Mouse (Mus musculus) retina, adult 2 months (tissue): Measurements from ENCODE around the gene Cadm1.

ENCODE experiments used
- DNase-seq: peaks from one replicate; pipeline ENCODE4 v3.0.0-alpha.2; 2012; ENCODE audit warnings: low read depth, low spot score

The Cadm1 gene

GRCm38 (mm10) chr9:47548916-47549315 is 18.9 kb downstream of the Cadm1 start:
- no peak for DNase-seq

- DNase-seq, result no peak
Observed at GRCm38 (mm10) chr9:47552960-47553575, 23.1 kb downstream of the Cadm1 start.

GRCm38 (mm10) chr9:47560726-47561125 is 30.8 kb downstream of the Cadm1 start:
- DNase-seq, result no peak

GRCm38 (mm10) chr9:47561596-47561995 is 31.6 kb downstream of the Cadm1 start:
- no peak for DNase-seq

GRCm38 (mm10) chr9:47565088-47565487 is 35.1 kb downstream of the Cadm1 start:
- DNase-seq, result peak; percentile 53

GRCm38 (mm10) chr9:47567873-47568272 is 37.9 kb downstream of the Cadm1 start:
- no peak for DNase-seq

- DNase-seq, result no peak
Observed at GRCm38 (mm10) chr9:47570184-47570583, 40.2 kb downstream of the Cadm1 start.

GRCm38 (mm10) chr9:47571461-47571860 is 41.5 kb downstream of the Cadm1 start:
- DNase-seq, result no peak

GRCm38 (mm10) chr9:47572132-47572531 is 42.2 kb downstream of the Cadm1 start:
- no peak for DNase-seq

GRCm38 (mm10) chr9:47573456-47573855 is 43.5 kb downstream of the Cadm1 start:
- DNase-seq, result no peak

GRCm38 (mm10) chr9:47574710-47575414 is 44.9 kb downstream of the Cadm1 start:
- no peak for DNase-seq

GRCm38 (mm10) chr9:47575764-47576163 is 45.8 kb downstream of the Cadm1 start:
- DNase-seq, result no peak

- no peak for DNase-seq
Observed at GRCm38 (mm10) chr9:47579464-47579863, 49.5 kb downstream of the Cadm1 start.

GRCm38 (mm10) chr9:47581576-47582365 is 51.8 kb downstream of the Cadm1 start:
- no peak for DNase-seq

GRCm38 (mm10) chr9:47583241-47583640 is 53.3 kb downstream of the Cadm1 start:
- DNase-seq, result no peak

GRCm38 (mm10) chr9:47586176-47586575 is 56.2 kb downstream of the Cadm1 start:
- DNase-seq, result no peak

- no peak for DNase-seq
Observed at GRCm38 (mm10) chr9:47586839-47587238, 56.9 kb downstream of the Cadm1 start.

- no peak for DNase-seq
Observed at GRCm38 (mm10) chr9:47587577-47588194, 57.7 kb downstream of the Cadm1 start.

GRCm38 (mm10) chr9:47589832-47590231 is 59.9 kb downstream of the Cadm1 start:
- DNase-seq, result no peak

- no peak for DNase-seq
Observed at GRCm38 (mm10) chr9:47601541-47601940, 71.6 kb downstream of the Cadm1 start.

GRCm38 (mm10) chr9:47603971-47604370 is 74.0 kb downstream of the Cadm1 start:
- no peak for DNase-seq

GRCm38 (mm10) chr9:47605628-47606027 is 75.7 kb downstream of the Cadm1 start:
- no peak for DNase-seq
